In the genomic region with DNA sequence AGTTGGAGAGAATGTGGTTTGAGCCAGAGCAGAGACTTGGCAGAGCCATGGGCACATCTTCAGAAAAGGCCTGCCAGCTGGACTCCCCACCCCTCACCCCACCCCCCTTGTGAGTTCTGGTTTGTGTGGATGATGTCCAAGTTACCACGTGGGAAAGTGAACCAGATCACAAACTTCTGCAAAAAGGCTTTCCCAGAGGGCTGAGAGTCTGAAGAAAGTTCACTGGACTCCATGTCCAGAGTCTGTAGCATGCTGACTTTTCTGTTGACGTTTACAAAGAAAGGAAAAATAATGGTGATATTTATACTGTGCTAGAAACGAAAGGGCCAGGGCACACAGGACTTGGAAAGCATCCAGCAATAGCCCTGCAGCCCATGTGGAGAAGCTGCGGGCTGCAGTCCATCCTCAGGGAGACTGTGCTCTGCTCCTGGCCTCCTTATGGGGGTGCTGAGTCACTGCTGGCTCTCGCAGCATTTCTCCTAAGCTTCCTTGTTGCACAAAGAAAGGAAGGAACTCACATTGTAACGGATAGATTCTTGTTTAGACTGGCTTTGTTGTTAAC, we compare ENCODE assay signal across 8 mouse cellular contexts. TPM values are rescaled to one million over a fixed set of nuclear protein-coding genes. Genes with fewer than 3 reads are reported as not detected.
DNase-seq lines count a peak whose midpoint lies in the region; ATAC-seq and TF ChIP-seq lines count a peak whose summit lies in the region.

No protein-coding gene starts in this region.

- peak; percentile 44 for DNase-seq in adrenal gland, postnatal 10 days
- peak; percentile 58 for DNase-seq in forebrain, postnatal 0 days
- DNase-seq in hindbrain, postnatal 0 days (ENCODE audit: low spot score) = peak; percentile 84
- no peak for DNase-seq in liver, embryonic 14.5 days (ENCODE audit: low read depth in 3 of 3, low spot score in 3 of 3)
- peak; percentile 48 to 51 for DNase-seq in right cerebral cortex, postnatal 10 days (ENCODE audit: low spot score in 2 of 2)
- DNase-seq in urinary bladder, postnatal 10 days (ENCODE audit: low spot score) = no peak

- no peak overlapping the region for H3K4me3 ChIP-seq in hindbrain, embryonic 15.5 days
- H3K4me3 ChIP-seq in hindbrain, embryonic 12.5 days = no peak overlapping the region
- H3K4me3 ChIP-seq in forebrain, postnatal 0 days (ENCODE audit: low read depth, low read length) = no peak overlapping the region
- no peak overlapping the region for H3K4me3 ChIP-seq in hindbrain, postnatal 0 days (ENCODE audit: low read length)
- H3K4me3 ChIP-seq in liver, embryonic 14.5 days (ENCODE audit: insufficient read depth in 1 of 2, low read depth in 2 of 2, low read length in 2 of 2) = no peak overlapping the region

- H3K4me2 ChIP-seq in hindbrain, embryonic 15.5 days = peak overlapping the region; percentile 17; the same call in 1 of the 2 replicates
- no peak overlapping the region for H3K4me2 ChIP-seq in hindbrain, embryonic 12.5 days (replicated peaks)
- no peak overlapping the region for H3K4me2 ChIP-seq in forebrain, postnatal 0 days (ENCODE audit: low read depth)
- H3K4me2 ChIP-seq in hindbrain, postnatal 0 days (ENCODE audit: low read depth, low read length) = no peak overlapping the region
- no peak overlapping the region for H3K4me2 ChIP-seq in liver, embryonic 14.5 days (ENCODE audit: low read depth)

- no peaks in the 10 kb centered on the region for H3K27me3 ChIP-seq in hindbrain, embryonic 15.5 days
- no peaks in the 10 kb centered on the region for H3K27me3 ChIP-seq in hindbrain, embryonic 12.5 days
- no peaks in the 10 kb centered on the region for H3K27me3 ChIP-seq in forebrain, postnatal 0 days (ENCODE audit: insufficient read depth, low read length)
- no peaks in the 10 kb centered on the region for H3K27me3 ChIP-seq in hindbrain, postnatal 0 days (ENCODE audit: insufficient read depth, low read length)
- H3K27me3 ChIP-seq in liver, embryonic 14.5 days (ENCODE audit: control insufficient read depth, insufficient read depth, low read length) = no peaks in the 10 kb centered on the region

- H3K36me3 ChIP-seq in hindbrain, embryonic 15.5 days = peaks cover 40% of the 10 kb centered on the region
- peaks cover 50% of the 10 kb centered on the region for H3K36me3 ChIP-seq in hindbrain, embryonic 12.5 days
- peaks cover 51% of the 10 kb centered on the region for H3K36me3 ChIP-seq in forebrain, postnatal 0 days (ENCODE audit: insufficient read depth)
- peaks cover 20% of the 10 kb centered on the region for H3K36me3 ChIP-seq in hindbrain, postnatal 0 days (ENCODE audit: insufficient read depth, low read length)
- peaks cover 19% of the 10 kb centered on the region for H3K36me3 ChIP-seq in liver, embryonic 14.5 days (replicated peaks; ENCODE audit: control insufficient read depth, insufficient read depth, low read depth)

- 0 out of 2 replicates have a peak, but pooled peaks have one; percentile 5 for TF ChIP-seq CTCF in forebrain, postnatal 0 days (IDR thresholded peaks at IDR 0.05; ENCODE audit: low read depth)
- no peak; the same call in 1 of the 2 replicates for TF ChIP-seq CTCF in hindbrain, postnatal 0 days (IDR thresholded peaks at IDR 0.05; ENCODE audit: low read depth)
- TF ChIP-seq CTCF in liver, embryonic 14.5 days (IDR thresholded peaks at IDR 0.05; ENCODE audit: low read depth) = no peak

- no peak for TF ChIP-seq EP300 in liver, embryonic 14.5 days (IDR thresholded peaks at IDR 0.05; ENCODE audit: low read depth)

- H3K27ac ChIP-seq in hindbrain, embryonic 15.5 days (replicated peaks) = peak overlapping the region; percentile 27; the same call in 1 of the 2 replicates
- H3K27ac ChIP-seq in hindbrain, embryonic 12.5 days = no peak overlapping the region
- no peak overlapping the region for H3K27ac ChIP-seq in forebrain, postnatal 0 days (ENCODE audit: low read depth, low read length)
- H3K27ac ChIP-seq in hindbrain, postnatal 0 days = peak overlapping the region; percentile 49; the same call in 1 of the 2 replicates
- H3K27ac ChIP-seq in liver, embryonic 14.5 days = no peak overlapping the region

- no peak overlapping the region for H3K9ac ChIP-seq in hindbrain, embryonic 15.5 days
- H3K9ac ChIP-seq in hindbrain, embryonic 12.5 days = no peak overlapping the region
- no peak overlapping the region for H3K9ac ChIP-seq in forebrain, postnatal 0 days
- H3K9ac ChIP-seq in hindbrain, postnatal 0 days (replicated peaks; ENCODE audit: low read length) = no peak overlapping the region
- H3K9ac ChIP-seq in liver, embryonic 14.5 days (replicated peaks) = no peak overlapping the region

- peak; percentile 90 for ATAC-seq in hindbrain, embryonic 15.5 days (ENCODE audit: low FRiP score, low read depth)
- no peak for ATAC-seq in hindbrain, embryonic 12.5 days (ENCODE audit: low FRiP score)
- ATAC-seq in forebrain, postnatal 0 days = peak; percentile 73
- ATAC-seq in hindbrain, postnatal 0 days = peak; percentile 93
- peak; percentile 45 for ATAC-seq in liver, embryonic 14.5 days (ENCODE audit: insufficient read depth)

- 46% methylated on average over 6 of the region's 6 CpGs for WGBS in hindbrain, embryonic 15.5 days
- WGBS in hindbrain, embryonic 12.5 days = 59% methylated on average over 6 of the region's 6 CpGs
- WGBS in forebrain, postnatal 0 days = 19% methylated on average over 6 of the region's 6 CpGs
- 29% methylated on average over 6 of the region's 6 CpGs for WGBS in hindbrain, postnatal 0 days
- 29% methylated on average over 6 of the region's 6 CpGs for WGBS in liver, embryonic 14.5 days (ENCODE audit: insufficient replicate concordance)

- peaks cover 5% of the 10 kb centered on the region; the same call in 1 of the 2 replicates for H3K4me1 ChIP-seq in hindbrain, embryonic 15.5 days (replicated peaks)
- no peaks in the 10 kb centered on the region for H3K4me1 ChIP-seq in hindbrain, embryonic 12.5 days
- H3K4me1 ChIP-seq in forebrain, postnatal 0 days (ENCODE audit: insufficient read depth) = no peaks in the 10 kb centered on the region
- H3K4me1 ChIP-seq in hindbrain, postnatal 0 days (ENCODE audit: insufficient read depth, low read length) = no peaks in the 10 kb centered on the region
- peaks cover 6% of the 10 kb centered on the region in 2 experiments; a peak in 3 of 4 replicates for H3K4me1 ChIP-seq in liver, embryonic 14.5 days (replicated peaks; ENCODE audit: control insufficient read depth in 2 of 2, insufficient read depth in 2 of 2, low read length in 1 of 2)

- H3K9me3 ChIP-seq in hindbrain, embryonic 15.5 days = no peaks in the 10 kb centered on the region
- H3K9me3 ChIP-seq in hindbrain, embryonic 12.5 days (replicated peaks) = no peaks in the 10 kb centered on the region
- no peaks in the 10 kb centered on the region for H3K9me3 ChIP-seq in forebrain, postnatal 0 days (ENCODE audit: low read length)
- H3K9me3 ChIP-seq in hindbrain, postnatal 0 days (ENCODE audit: low read length) = no peaks in the 10 kb centered on the region
- no peaks in the 10 kb centered on the region for H3K9me3 ChIP-seq in liver, embryonic 14.5 days (ENCODE audit: control insufficient read depth, low read length)

RNA-seq across cellular contexts. Expression of gene Casp3, which starts 22.0 kb away (rescaled TPM):
- polyA plus RNA-seq in hindbrain, embryonic 15.5 days (2015; fragmentation: Nextera tagmentation; extraction: Ambion mirVana) = 196 and 204 TPM in 2 replicates
- 168 and 188 TPM in 2 replicates for polyA plus RNA-seq in hindbrain, embryonic 12.5 days (2016; fragmentation: Nextera tagmentation; extraction: Ambion mirVana)
- 10 to 100 TPM; 18.0 to 21.8 TPM for total RNA-seq in adrenal gland, postnatal 10 days (2021)
- 232 and 251 TPM in 2 replicates for total RNA-seq in forebrain, postnatal 0 days (2014; rRNA removed)
- polyA plus RNA-seq in forebrain, postnatal 0 days (2015; fragmentation: Nextera tagmentation; extraction: Ambion mirVana) = 271 and 275 TPM in 2 replicates
- total RNA-seq in hindbrain, postnatal 0 days (2014; rRNA removed) = 87.8 and 92.0 TPM in 2 replicates
- polyA plus RNA-seq in hindbrain, postnatal 0 days (2015; fragmentation: Nextera tagmentation; extraction: Ambion mirVana) = 165 and 174 TPM in 2 replicates
- 21.0 and 33.2 TPM in 2 replicates for polyA plus RNA-seq in liver, embryonic 14.5 days (2012; rRNA removed)
- 50.4 and 60.3 TPM in 2 replicates for polyA plus RNA-seq in liver, embryonic 14.5 days (2014; fragmentation: Nextera tagmentation; extraction: Ambion mirVana)

RNA-seq across cellular contexts. Expression of gene Primpol, which starts 22.1 kb away (rescaled TPM):
- 7.4 and 8.8 TPM in 2 replicates for polyA plus RNA-seq in hindbrain, embryonic 15.5 days (2015; fragmentation: Nextera tagmentation; extraction: Ambion mirVana)
- polyA plus RNA-seq in hindbrain, embryonic 12.5 days (2016; fragmentation: Nextera tagmentation; extraction: Ambion mirVana) = 8.4 and 14.4 TPM in 2 replicates
- 10 to 100 TPM; 12.0 to 17.4 TPM for total RNA-seq in adrenal gland, postnatal 10 days (2021)
- total RNA-seq in forebrain, postnatal 0 days (2014; rRNA removed) = 5.4 and 6.1 TPM in 2 replicates
- polyA plus RNA-seq in forebrain, postnatal 0 days (2015; fragmentation: Nextera tagmentation; extraction: Ambion mirVana) = 2.7 and 3.8 TPM in 2 replicates
- total RNA-seq in hindbrain, postnatal 0 days (2014; rRNA removed) = 2.8 and 4.0 TPM in 2 replicates
- 4.8 and 4.9 TPM in 2 replicates for polyA plus RNA-seq in hindbrain, postnatal 0 days (2015; fragmentation: Nextera tagmentation; extraction: Ambion mirVana)
- polyA plus RNA-seq in liver, embryonic 14.5 days (2012; rRNA removed) = 3.3 and 4.0 TPM in 2 replicates
- 9.0 and 9.5 TPM in 2 replicates for polyA plus RNA-seq in liver, embryonic 14.5 days (2014; fragmentation: Nextera tagmentation; extraction: Ambion mirVana)

Comparison
In these comparisons a context has a peak if more than half of its experiments do, and no peak if none do; other contexts are left out.
1. H3K27ac ChIP-seq: peak in hindbrain, embryonic 15.5 days (single experiment) and hindbrain, postnatal 0 days (single experiment); none in hindbrain, embryonic 12.5 days (single experiment), forebrain, postnatal 0 days (single experiment) and liver, embryonic 14.5 days (single experiment).
2. DNase-seq: peak in adrenal gland, postnatal 10 days (single experiment), forebrain, postnatal 0 days (single experiment), hindbrain, postnatal 0 days (single experiment) and right cerebral cortex, postnatal 10 days (2 of 2); none in liver, embryonic 14.5 days (0 of 3) and urinary bladder, postnatal 10 days (single experiment).